ENCODE assay signal across 8 mouse cellular contexts in genomic region chr19:31114690-31115089, GRCm38 (mm10). TPM values are rescaled to one million over a fixed set of nuclear protein-coding genes. Genes with fewer than 3 reads are reported as not detected.
DNase-seq lines count a peak whose midpoint lies in the region; ATAC-seq and TF ChIP-seq lines count a peak whose summit lies in the region.
"Had no signal": no experiment of that assay in that cellular context is flagged by ENCODE, and none has a peak within 500 bp of the region (broad histone marks: within the 10 kb centered on the region; RNA-seq: fewer than 3 reads in every experiment).

No protein-coding gene starts in this region.

- no peaks in the 10 kb centered on the region for H3K27me3 ChIP-seq in hindbrain, embryonic 16.5 days (replicated peaks; ENCODE audit: control insufficient read depth, insufficient read depth, low read length)
- no peaks in the 10 kb centered on the region for H3K27me3 ChIP-seq in lung, postnatal 0 days (replicated peaks; ENCODE audit: insufficient read depth, low read length)
- H3K27me3 ChIP-seq in liver, embryonic 11.5 days (replicated peaks; ENCODE audit: control insufficient read depth, insufficient read depth, low read length): no peaks in the 10 kb centered on the region
- H3K27me3 ChIP-seq: embryonic facial prominence, embryonic 13.5 days had no signal

- 33% methylated on average over 4 of the region's 4 CpGs for WGBS in hindbrain, embryonic 16.5 days
- 34% methylated on average over 4 of the region's 4 CpGs for WGBS in lung, postnatal 0 days
- WGBS in liver, embryonic 11.5 days: 65% methylated on average over 4 of the region's 4 CpGs

- no peak overlapping the region for H3K9ac ChIP-seq in hindbrain, embryonic 16.5 days (ENCODE audit: low read depth, low read length)
- no peak overlapping the region for H3K9ac ChIP-seq in lung, postnatal 0 days (replicated peaks; ENCODE audit: low read depth)
- H3K9ac ChIP-seq in liver, embryonic 11.5 days (ENCODE audit: low read depth, low read length): no peak overlapping the region
- H3K9ac ChIP-seq: embryonic facial prominence, embryonic 13.5 days had no signal

- H3K36me3 ChIP-seq in hindbrain, embryonic 16.5 days (ENCODE audit: control insufficient read depth, insufficient read depth, low read length): no peaks in the 10 kb centered on the region
- no peaks in the 10 kb centered on the region for H3K36me3 ChIP-seq in lung, postnatal 0 days (ENCODE audit: insufficient read depth, low read length)
- no peaks in the 10 kb centered on the region for H3K36me3 ChIP-seq in liver, embryonic 11.5 days (ENCODE audit: control insufficient read depth, insufficient read depth, low read length)
- H3K36me3 ChIP-seq: embryonic facial prominence, embryonic 13.5 days had no signal

- TF ChIP-seq EP300 in lung, postnatal 0 days (IDR thresholded peaks at IDR 0.05): no peak

- no peak overlapping the region for H3K4me2 ChIP-seq in hindbrain, embryonic 16.5 days (ENCODE audit: low read length)
- no peak overlapping the region for H3K4me2 ChIP-seq in lung, postnatal 0 days (replicated peaks; ENCODE audit: low read depth, low read length)
- no peak overlapping the region for H3K4me2 ChIP-seq in liver, embryonic 11.5 days
- H3K4me2 ChIP-seq: embryonic facial prominence, embryonic 13.5 days had no signal

- H3K27ac ChIP-seq in hindbrain, embryonic 16.5 days (ENCODE audit: low read depth, low read length): no peak overlapping the region
- H3K27ac ChIP-seq in lung, postnatal 0 days (ENCODE audit: low read length): no peak overlapping the region
- H3K27ac ChIP-seq in liver, embryonic 11.5 days (ENCODE audit: low read depth, low read length): no peak overlapping the region
- H3K27ac ChIP-seq: embryonic facial prominence, embryonic 13.5 days had no signal

- no peaks in the 10 kb centered on the region for H3K4me1 ChIP-seq in hindbrain, embryonic 16.5 days (ENCODE audit: control insufficient read depth, insufficient read depth, low read depth, low read length)
- H3K4me1 ChIP-seq in lung, postnatal 0 days (ENCODE audit: insufficient read depth, low read depth, low read length): no peaks in the 10 kb centered on the region
- no peaks in the 10 kb centered on the region for H3K4me1 ChIP-seq in liver, embryonic 11.5 days (replicated peaks; ENCODE audit: control insufficient read depth, insufficient read depth, low read length)
- H3K4me1 ChIP-seq: embryonic facial prominence, embryonic 13.5 days had no signal

- peak; percentile 58 for DNase-seq in right cerebral cortex, adult 18-20 months
- DNase-seq in right cerebral cortex, postnatal 14 days: no peak
- peak; percentile 25 for DNase-seq in lung, postnatal 0 days (ENCODE audit: low spot score)
- no peak for DNase-seq in urinary bladder, postnatal 10 days (ENCODE audit: low spot score)
- DNase-seq in liver, embryonic 11.5 days (ENCODE audit: low spot score): no peak

- no peak for TF ChIP-seq CTCF in lung, postnatal 0 days (IDR thresholded peaks at IDR 0.05)

- ATAC-seq in hindbrain, embryonic 16.5 days: peak; percentile 81
- ATAC-seq in lung, postnatal 0 days: peak; percentile 23; the same call in 1 of the 2 replicates
- ATAC-seq in erythroblast, adult 5-6 weeks (replicated peaks; ENCODE audit: low FRiP score, poor library complexity, severe bottlenecking): no peak
- no peak for ATAC-seq in liver, embryonic 11.5 days (replicated peaks; ENCODE audit: low FRiP score)

- no peaks in the 10 kb centered on the region for H3K9me3 ChIP-seq in hindbrain, embryonic 16.5 days (ENCODE audit: control insufficient read depth, low read length)
- no peaks in the 10 kb centered on the region for H3K9me3 ChIP-seq in lung, postnatal 0 days (ENCODE audit: low read length)
- no peaks in the 10 kb centered on the region for H3K9me3 ChIP-seq in liver, embryonic 11.5 days (ENCODE audit: control insufficient read depth, low read length)
- H3K9me3 ChIP-seq: embryonic facial prominence, embryonic 13.5 days had no signal

- H3K4me3 ChIP-seq in hindbrain, embryonic 16.5 days (ENCODE audit: low read length): no peak overlapping the region
- no peak overlapping the region for H3K4me3 ChIP-seq in lung, postnatal 0 days (ENCODE audit: low read depth, low read length)
- H3K4me3 ChIP-seq in liver, embryonic 11.5 days (ENCODE audit: low read depth, low read length): no peak overlapping the region
- H3K4me3 ChIP-seq: embryonic facial prominence, embryonic 13.5 days had no signal

RNA-seq across cellular contexts. Expression of gene Cstf2t, which starts 32.1 kb away (rescaled TPM):
- 59.4 and 66.3 TPM in 2 replicates for polyA plus RNA-seq in hindbrain, embryonic 16.5 days (2015; fragmentation: Nextera tagmentation; extraction: Ambion mirVana)
- polyA plus RNA-seq in lung, postnatal 0 days (2015; fragmentation: Nextera tagmentation; extraction: Ambion mirVana): 21.4 and 23.7 TPM in 2 replicates
- 4.0 and 5.6 TPM in 2 replicates for total RNA-seq in erythroblast, adult 5-6 weeks (2015; ENCODE audit: low replicate concordance)
- total RNA-seq in erythroblast, adult 5-6 weeks (2017; ENCODE audit: low replicate concordance): 8.4 and 8.5 TPM in 2 replicates
- 21.4 and 22.6 TPM in 2 replicates for polyA plus RNA-seq in liver, embryonic 11.5 days (2014; fragmentation: Nextera tagmentation; extraction: Ambion mirVana)

Comparison
In these comparisons a context has a peak if more than half of its experiments do, and no peak if none do; other contexts are left out.
1. DNase-seq: peak in right cerebral cortex, adult 18-20 months (single experiment) and lung, postnatal 0 days (single experiment); none in right cerebral cortex, postnatal 14 days (single experiment), urinary bladder, postnatal 10 days (single experiment) and liver, embryonic 11.5 days (single experiment).
2. ATAC-seq: peak in hindbrain, embryonic 16.5 days (single experiment) and lung, postnatal 0 days (single experiment); none in erythroblast, adult 5-6 weeks (single experiment) and liver, embryonic 11.5 days (single experiment).